Mouse (Mus musculus) neural tube, embryonic 14.5 days (tissue): ENCODE data around the gene Ak4. TPM values are rescaled to one million over a fixed set of nuclear protein-coding genes. Genes with fewer than 3 reads are reported as not detected.

Experiments used
- ATAC-seq: fragments of 200-750 bp; cut with Nextera tagmentation; 2 replicates; pipeline ENCODE4 v1.8.0; 2017; ENCODE audit warnings: low read depth, mild to moderate bottlenecking, moderate TSS enrichment, moderate library complexity
- H3K27ac ChIP-seq: fragments of 300-500 bp; sonication (generic); 2 replicates; pipeline ENCODE4 v1.5.1; 2014; ENCODE audit warnings: low read depth, mild to moderate bottlenecking, control low read depth, low read length, moderate library complexity, mixed read lengths
- H3K27me3 ChIP-seq: fragments of 300-500 bp; sonication (generic); 2 replicates; pipeline ENCODE4 v1.6.1; 2014; ENCODE audit warnings: low read length; ENCODE audit not compliant: control insufficient read depth, insufficient read depth
- H3K36me3 ChIP-seq: fragments of 300-500 bp; sonication (generic); 2 replicates; pipeline ENCODE4 v1.6.1; 2014; ENCODE audit warnings: low read length, mixed read lengths; ENCODE audit not compliant: control insufficient read depth, insufficient read depth
- H3K4me1 ChIP-seq: fragments of 300-500 bp; sonication (generic); 2 replicates; pipeline ENCODE4 v1.6.1; 2014; ENCODE audit warnings: low read length; ENCODE audit not compliant: control insufficient read depth, insufficient read depth
- H3K4me2 ChIP-seq: fragments of 300-500 bp; sonication (generic); 2 replicates; pipeline ENCODE4 v1.6.1; 2014; ENCODE audit warnings: mild to moderate bottlenecking, low read depth, low read length, control low read depth
- H3K4me3 ChIP-seq: fragments of 300-500 bp; sonication (generic); 2 replicates; pipeline ENCODE4 v1.5.1; 2014; ENCODE audit warnings: low read depth, low read length, control low read depth, mixed read lengths
- H3K9ac ChIP-seq: fragments of 300-500 bp; sonication (generic); replicated peaks from 2 replicates; pipeline ENCODE4 v1.6.1; 2014; ENCODE audit warnings: low read depth, mild to moderate bottlenecking, control low read depth, low read length, mixed read lengths
- H3K9me3 ChIP-seq: fragments of 300-500 bp; sonication (generic); 2 replicates; pipeline ENCODE4 v1.6.1; 2016; ENCODE audit warnings: low read length; ENCODE audit not compliant: control insufficient read depth
- WGBS: fragments of 180-500 bp; shearing (Covaris S2); extraction: QIAGEN DNeasy Blood & Tissue Kit; methylation state at CpG from one replicate; pipeline ENCODE4 v1.1.7; 2014; 5-methylcytosine and 5-hydroxymethylcytosine counted together
- polyA plus RNA-seq: library from polyadenylated mRNA; unstranded; fragments of >200 nt; fragmentation: Nextera tagmentation; extraction: Ambion mirVana; gene quantifications from 2 replicates; pipeline ENCODE4 v1.2.1, GENCODE M21; 2014

The Ak4 gene
- polyA plus RNA-seq, 1 experiment from 2014 or later, result 2.0 TPM

- H3K4me2 ChIP-seq, result no peak overlapping the region
- peaks cover 3% of the 10 kb centered on the region; the same call in 1 of the 2 replicates for H3K27me3 ChIP-seq
- ATAC-seq, result no peak
- no peak overlapping the region for H3K4me3 ChIP-seq
- 83% methylated on average over 11 of the region's 11 CpGs for WGBS
- no peaks in the 10 kb centered on the region for H3K36me3 ChIP-seq
- H3K4me1 ChIP-seq, result 0 out of 2 replicates have a peak, but pooled peaks cover 2% of the 10 kb centered on the region
- no peaks in the 10 kb centered on the region for H3K9me3 ChIP-seq
- H3K27ac ChIP-seq, result no peak overlapping the region
- H3K9ac ChIP-seq, result no peak overlapping the region
Observed at GRCm38 (mm10) chr4:101416966-101417365, 2.1 kb upstream of the Ak4 start.

GRCm38 (mm10) chr4:101419911-101420880 lies 1.1 kb downstream of the Ak4 start:
- peak; percentile 84 for ATAC-seq
- 1% methylated on average over 82 of the region's 90 CpGs for WGBS
- H3K27ac ChIP-seq, result no peak overlapping the region

GRCm38 (mm10) chr4:101422996-101423395 lies 3.9 kb downstream of the Ak4 start:
- H3K27me3 ChIP-seq, result peaks cover 3% of the 10 kb centered on the region; the same call in 1 of the 2 replicates
- 0 out of 2 replicates have a peak, but pooled peaks cover 2% of the 10 kb centered on the region for H3K4me1 ChIP-seq
- H3K27ac ChIP-seq, result no peak overlapping the region
- H3K9ac ChIP-seq, result no peak overlapping the region
- ATAC-seq, result no peak
- H3K36me3 ChIP-seq, result no peaks in the 10 kb centered on the region
- no peak overlapping the region for H3K4me3 ChIP-seq
- no peaks in the 10 kb centered on the region for H3K9me3 ChIP-seq
- no peak overlapping the region for H3K4me2 ChIP-seq
- WGBS, result 79% methylated on average over 10 of the region's 10 CpGs

More at GRCm38 (mm10) chr4:101419911-101420880, 1.1 kb downstream of the Ak4 start:
- Histone ChIP-seq H3K9me3 (no peaks in the 10 kb centered on the region), H3K4me1 (0 out of 2 replicates have a peak, but pooled peaks cover 2% of the 10 kb centered on the region), H3K4me2 (peak overlapping the region; percentile 100), H3K4me3 (peak overlapping the region; percentile 57), H3K9ac (peak overlapping the region; percentile 49), H3K36me3 (no peaks in the 10 kb centered on the region), H3K27me3 (peaks cover 3% of the 10 kb centered on the region; the same call in 1 of the 2 replicates)

- Histone ChIP-seq H3K36me3 (no peaks in the 10 kb centered on the region), H3K27me3 (peaks cover 3% of the 10 kb centered on the region; the same call in 1 of the 2 replicates), H3K9me3 (no peaks in the 10 kb centered on the region), H3K4me3 (no peak overlapping the region), H3K27ac (no peak overlapping the region), H3K9ac (no peak overlapping the region), H3K4me1 (0 out of 2 replicates have a peak, but pooled peaks cover 2% of the 10 kb centered on the region), H3K4me2 (no peak overlapping the region)
- ATAC-seq, result no peak
- WGBS, result 95% methylated on average over 5 of the region's 5 CpGs
Observed at GRCm38 (mm10) chr4:101423571-101423970, 4.5 kb downstream of the Ak4 start.

GRCm38 (mm10) chr4:101424495-101424894 lies 5.4 kb downstream of the Ak4 start:
- H3K4me2 ChIP-seq, result no peak overlapping the region
- H3K36me3 ChIP-seq, result no peaks in the 10 kb centered on the region
- H3K9me3 ChIP-seq, result no peaks in the 10 kb centered on the region
- H3K27ac ChIP-seq, result no peak overlapping the region
- no peak for ATAC-seq
- peaks cover 3% of the 10 kb centered on the region; the same call in 1 of the 2 replicates for H3K27me3 ChIP-seq
- H3K4me3 ChIP-seq, result no peak overlapping the region
- 0 out of 2 replicates have a peak, but pooled peaks cover 2% of the 10 kb centered on the region for H3K4me1 ChIP-seq
- WGBS, result 83% methylated on average over 3 of the region's 3 CpGs
- no peak overlapping the region for H3K9ac ChIP-seq

GRCm38 (mm10) chr4:101425119-101425518 lies 6.0 kb downstream of the Ak4 start:
- H3K9me3 ChIP-seq, result no peaks in the 10 kb centered on the region
- 75% methylated on average over 5 of the region's 5 CpGs for WGBS
- no peak overlapping the region for H3K4me3 ChIP-seq
- H3K4me2 ChIP-seq, result no peak overlapping the region
- ATAC-seq, result no peak
- 0 out of 2 replicates have a peak, but pooled peaks cover 2% of the 10 kb centered on the region for H3K4me1 ChIP-seq
- H3K27ac ChIP-seq, result no peak overlapping the region
- peaks cover 2% of the 10 kb centered on the region; the same call in 1 of the 2 replicates for H3K27me3 ChIP-seq
- no peaks in the 10 kb centered on the region for H3K36me3 ChIP-seq
- no peak overlapping the region for H3K9ac ChIP-seq

- Histone ChIP-seq H3K27me3 (no peaks in the 10 kb centered on the region), H3K27ac (no peak overlapping the region), H3K4me3 (no peak overlapping the region), H3K4me2 (no peak overlapping the region), H3K9me3 (no peaks in the 10 kb centered on the region), H3K36me3 (no peaks in the 10 kb centered on the region), H3K4me1 (no peaks in the 10 kb centered on the region), H3K9ac (no peak overlapping the region)
- no peak for ATAC-seq
- WGBS, result 97% methylated on average over 3 of the region's 3 CpGs
Observed at GRCm38 (mm10) chr4:101425666-101426065, 6.6 kb downstream of the Ak4 start.

- no peaks in the 10 kb centered on the region for H3K9me3 ChIP-seq
- H3K4me2 ChIP-seq, result no peak overlapping the region
- no peaks in the 10 kb centered on the region for H3K36me3 ChIP-seq
- no peak overlapping the region for H3K27ac ChIP-seq
- WGBS, result 85% methylated on average over 6 of the region's 6 CpGs
- ATAC-seq, result no peak
- no peak overlapping the region for H3K4me3 ChIP-seq
- no peaks in the 10 kb centered on the region for H3K27me3 ChIP-seq
- H3K9ac ChIP-seq, result no peak overlapping the region
- H3K4me1 ChIP-seq, result no peaks in the 10 kb centered on the region
Observed at GRCm38 (mm10) chr4:101426566-101426965, 7.5 kb downstream of the Ak4 start.
